Mouse (Mus musculus) MN1 (cell line): ENCODE results near the gene 1700067P10Rik.
A peak's percentile ranks its signal among the peaks of the same experiment; 100 is the strongest.

Experiments
- DNase-seq: peaks from one replicate; pipeline ENCODE4 v3.0.0-alpha.2; 2016; ENCODE audit warnings: low spot score

Gene 1700067P10Rik

DNA sequence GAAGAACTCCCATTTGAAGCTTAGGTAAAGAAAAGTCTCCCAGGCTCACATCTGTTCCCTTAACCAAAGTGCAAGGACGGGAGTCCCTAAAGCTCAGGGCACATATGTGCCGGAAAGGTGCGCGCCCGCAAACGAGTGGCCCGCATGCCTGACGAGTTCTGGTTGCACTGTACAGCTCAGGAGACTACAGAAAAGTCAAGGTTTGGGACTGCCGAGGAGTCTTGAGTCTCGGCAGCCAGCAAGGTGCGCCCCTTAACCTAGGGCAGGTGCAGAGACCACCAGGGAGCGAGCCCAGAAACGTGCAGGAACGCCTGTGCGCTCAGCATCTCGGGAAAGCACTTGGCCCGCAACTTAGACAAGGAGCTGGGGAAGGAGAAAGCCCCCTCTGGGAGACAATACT, 7.2 kb downstream of the 1700067P10Rik start:
- DNase-seq: no peak

DNA sequence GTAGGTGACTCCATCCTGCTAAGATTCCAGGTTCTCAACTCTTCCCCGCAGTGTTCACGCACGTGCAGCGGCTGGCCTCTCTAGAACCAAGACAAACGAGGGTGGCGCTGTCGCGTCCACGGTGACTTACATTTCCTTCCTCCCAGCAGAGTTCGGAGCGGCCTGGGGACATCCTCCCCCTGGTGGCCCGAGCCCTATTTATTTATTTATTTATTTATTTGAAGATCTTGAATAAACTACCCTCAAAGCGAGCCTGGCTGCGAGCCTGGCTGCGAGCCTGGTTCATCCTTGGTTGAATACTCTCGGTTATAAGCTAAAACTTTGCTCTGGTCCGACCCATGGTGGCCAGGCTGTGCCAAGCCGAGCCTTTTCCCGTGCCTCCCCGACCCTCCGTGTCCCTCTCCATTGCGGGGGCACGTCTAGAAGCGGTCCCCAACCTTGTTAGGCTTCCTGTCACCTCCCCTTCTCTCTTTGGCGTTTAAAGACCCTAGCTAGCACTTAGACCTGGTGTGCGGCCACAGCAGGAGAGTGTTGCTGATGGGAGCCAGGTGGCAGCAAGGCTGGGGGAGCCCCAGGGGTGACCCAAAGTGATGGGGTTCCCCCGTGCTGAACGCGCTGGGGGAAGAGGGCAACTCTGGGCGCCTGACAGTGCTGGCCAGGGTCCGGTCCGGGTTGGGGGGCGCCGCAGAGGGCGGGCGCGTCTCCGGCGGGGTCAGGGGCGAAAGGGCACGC, 8.1 kb downstream of the 1700067P10Rik start:
- no peak for DNase-seq

DNA sequence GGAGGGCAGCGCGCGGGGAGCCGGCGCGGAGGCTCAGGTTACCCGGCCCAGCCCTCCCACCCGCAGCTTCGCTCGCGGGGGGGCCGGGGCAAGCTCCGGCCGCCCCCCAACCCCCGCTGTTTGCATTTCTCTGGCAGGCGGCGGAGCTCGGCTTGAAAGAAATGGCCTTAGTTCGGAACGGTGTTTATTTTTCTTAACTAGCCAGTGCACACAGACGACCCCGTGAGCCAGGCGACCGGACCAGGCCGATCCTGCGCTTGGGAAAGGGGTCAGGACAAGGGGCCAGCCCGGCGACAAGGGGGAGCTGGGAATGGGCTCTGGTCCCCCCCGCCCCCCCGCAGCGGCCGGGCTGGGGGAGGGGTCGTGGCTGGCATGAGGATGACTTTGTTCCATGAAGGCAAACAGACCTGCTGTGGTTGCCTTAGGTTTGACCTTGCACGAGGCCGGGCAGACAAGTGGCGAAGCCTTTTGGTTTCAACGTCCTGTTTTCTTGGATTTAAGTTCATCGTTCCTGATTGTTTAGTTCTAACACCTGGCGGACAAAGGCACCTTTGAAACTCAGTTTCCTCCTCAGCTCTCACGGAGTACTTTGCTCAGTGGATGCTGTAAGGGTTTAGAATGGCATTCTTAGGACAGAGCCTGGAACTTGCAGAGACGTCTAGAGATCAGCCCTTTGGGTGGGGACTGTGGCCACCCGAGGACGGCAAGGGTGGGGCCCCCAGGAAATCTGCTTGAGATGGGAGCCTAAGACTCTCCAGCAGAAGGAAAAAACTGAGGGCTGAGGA, 8.8 kb downstream of the 1700067P10Rik start:
- no peak for DNase-seq

DNA sequence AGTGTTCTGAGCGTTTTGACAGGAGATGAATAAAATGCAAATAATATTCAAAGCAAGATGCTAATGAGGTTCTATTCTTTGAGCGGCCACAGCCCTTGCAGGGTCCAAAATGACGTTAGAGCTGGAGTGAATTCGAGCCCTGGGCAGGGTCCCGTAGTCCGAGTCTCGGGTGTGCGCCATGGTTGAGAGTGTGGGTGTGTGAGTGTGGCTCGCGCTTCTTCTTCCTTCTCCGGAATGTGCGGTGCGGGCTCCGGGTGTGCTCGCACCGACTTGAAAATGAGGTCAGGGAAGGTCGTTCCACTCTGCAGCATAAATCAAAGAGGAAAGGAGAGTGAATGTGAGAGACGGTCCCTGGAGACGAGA, 9.4 kb downstream of the 1700067P10Rik start:
- DNase-seq: no peak

DNA sequence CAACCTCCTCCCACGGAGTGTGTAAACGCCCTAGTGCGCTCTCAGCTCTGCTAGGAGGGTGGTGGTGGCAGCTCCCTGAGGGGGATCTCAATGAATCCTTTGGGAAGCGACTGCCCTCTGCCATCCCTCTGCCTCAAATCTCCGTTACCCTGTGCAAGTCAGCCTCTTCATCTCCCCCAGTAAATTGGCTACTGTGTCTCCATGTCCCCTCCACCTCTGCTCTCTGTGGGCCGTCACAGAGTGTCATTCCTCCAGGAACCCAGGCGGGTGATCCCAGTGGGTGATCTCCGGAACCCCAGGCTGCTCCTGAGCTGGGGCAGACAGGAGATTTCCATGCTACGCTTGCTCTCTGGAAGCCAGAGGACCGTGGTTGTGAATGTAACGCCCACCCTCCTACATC, 10.2 kb downstream of the 1700067P10Rik start:
- DNase-seq: no peak

DNA sequence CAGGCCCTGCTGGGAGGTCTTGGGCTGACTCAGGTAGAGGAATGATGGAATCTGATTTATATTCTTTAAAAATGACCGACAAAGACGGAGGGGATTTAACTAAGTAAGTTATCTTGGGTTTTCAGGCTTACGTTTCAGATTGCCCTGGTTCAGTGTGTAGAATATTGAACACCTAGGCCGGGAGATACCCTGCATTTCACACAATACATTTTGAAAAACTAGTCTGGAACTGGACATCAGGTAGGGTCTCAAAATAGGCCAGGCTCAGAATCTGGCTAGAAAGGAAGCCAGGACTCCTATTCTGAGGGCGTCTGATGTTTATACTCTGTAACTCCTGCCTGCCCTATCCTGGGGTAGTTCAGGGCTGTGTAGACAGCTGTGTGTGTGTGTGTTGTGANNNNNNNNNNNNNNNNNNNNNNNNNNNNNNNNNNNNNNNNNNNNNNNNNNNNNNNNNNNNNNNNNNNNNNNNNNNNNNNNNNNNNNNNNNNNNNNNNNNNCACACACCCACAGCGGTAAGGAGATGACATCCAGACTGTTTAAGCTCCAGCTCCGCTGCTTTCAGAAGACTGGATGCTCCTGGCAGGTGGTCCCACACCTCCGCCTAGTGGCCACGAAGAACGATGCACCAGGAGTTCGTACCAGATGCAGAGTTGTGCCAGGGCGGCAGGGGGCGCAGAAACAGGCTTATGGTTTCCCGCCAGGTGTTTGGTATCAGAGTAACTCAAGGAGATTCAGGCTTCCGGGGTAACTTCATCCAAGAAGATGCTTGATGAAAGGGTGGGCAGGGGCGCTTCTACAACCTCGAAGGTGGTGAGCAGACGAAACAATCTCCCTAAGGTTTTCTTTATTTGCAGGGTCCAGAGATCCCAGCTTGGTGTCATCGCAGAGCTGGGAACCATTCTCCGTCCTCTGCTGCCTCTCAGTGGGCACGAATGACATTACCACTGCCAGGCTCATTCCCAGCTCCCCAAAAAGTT, 11.6 kb downstream of the 1700067P10Rik start:
- peak; percentile 82 for DNase-seq

DNA sequence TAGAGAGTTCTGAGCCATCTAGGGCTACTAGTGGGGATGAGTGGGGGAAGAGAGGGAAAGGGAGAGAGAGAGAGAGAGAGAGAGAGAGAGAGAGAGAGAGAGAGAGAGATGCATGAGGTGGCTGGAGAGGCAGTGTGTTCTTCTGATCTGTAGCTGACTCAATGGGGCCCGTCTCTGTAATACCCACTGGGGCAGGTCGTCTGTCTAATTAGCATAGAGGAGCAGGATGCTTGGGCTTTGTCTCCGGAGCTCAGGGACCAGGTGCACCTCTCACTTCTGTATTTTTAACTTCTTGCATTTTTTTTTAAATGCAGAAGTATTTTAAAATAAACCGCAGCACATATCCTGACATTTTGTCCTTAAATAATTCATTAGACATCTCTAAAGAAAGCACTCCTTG, 18.2 kb downstream of the 1700067P10Rik start:
- no peak for DNase-seq

DNA sequence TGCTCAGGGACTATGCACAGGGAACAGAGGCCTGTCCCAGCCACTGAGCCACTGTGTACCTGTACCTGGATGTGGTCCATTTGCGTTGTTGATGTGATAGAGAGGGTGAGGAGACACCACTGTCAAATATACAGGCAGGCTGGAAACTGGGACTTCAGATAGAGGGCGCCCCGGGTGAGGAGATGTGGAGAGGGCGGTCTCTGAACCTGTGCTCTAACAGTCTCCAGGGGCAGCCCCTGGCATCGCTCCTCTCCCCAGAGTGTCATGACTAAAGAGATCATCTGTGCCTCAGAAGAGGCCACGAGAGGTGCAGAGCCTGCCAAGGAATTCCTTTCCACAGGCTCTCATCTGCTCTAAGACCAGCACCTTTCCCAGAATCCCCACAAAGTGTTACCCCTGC, 18.7 kb downstream of the 1700067P10Rik start:
- no peak for DNase-seq

DNA sequence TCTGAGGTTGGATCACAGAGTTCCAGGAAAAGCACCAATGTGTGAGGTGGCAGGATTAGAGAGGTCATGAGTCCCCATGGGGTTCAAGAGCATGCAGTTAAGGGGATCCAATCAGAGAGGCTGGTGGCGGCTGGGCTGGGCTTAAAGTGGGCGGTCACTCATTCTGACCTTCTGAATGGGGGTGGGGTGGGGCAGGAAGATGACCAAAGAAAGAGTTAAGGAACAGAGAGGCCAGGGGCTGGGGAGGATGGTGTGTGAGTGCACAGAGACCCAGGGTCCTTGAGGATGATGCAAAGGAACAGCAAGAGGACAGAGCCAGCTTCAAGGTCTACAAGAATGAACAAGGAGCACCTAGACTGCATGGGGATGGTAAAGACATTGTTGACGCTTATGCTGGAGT, 19.4 kb downstream of the 1700067P10Rik start:
- no peak for DNase-seq

DNA sequence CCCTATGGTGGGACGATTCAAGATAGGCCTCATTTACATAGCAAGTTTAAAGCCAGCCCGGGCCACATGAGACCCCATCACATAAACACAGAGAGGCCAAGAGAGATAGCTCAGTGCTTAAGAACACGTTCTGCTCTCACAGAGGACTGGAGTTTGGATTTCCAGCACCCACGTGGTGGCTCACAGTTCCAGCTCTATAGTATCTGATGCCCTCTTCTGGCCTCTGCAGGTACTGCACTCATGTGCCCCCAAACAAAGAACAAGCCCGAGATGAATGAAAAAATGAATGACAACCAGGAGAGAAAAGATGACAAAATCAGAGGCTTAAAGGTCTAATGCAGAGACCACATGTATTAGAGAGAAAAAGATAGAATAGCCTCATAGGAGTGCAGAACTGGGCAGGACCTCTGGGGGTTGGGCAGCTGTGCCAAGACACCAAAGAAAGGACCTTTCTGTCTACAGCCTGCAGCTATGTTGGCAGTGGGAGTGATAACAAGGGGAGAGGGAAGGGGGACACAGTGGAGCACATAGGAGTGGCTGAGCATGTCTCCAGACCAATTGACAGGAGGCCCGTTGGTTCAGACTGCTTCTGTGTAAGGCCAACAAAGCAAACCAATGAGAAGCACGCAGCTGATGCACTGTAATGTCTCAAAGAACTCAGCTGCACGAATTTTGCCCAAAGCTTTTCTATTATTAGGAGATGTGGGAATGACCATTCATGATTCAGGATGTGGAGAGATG, 21.6 kb downstream of the 1700067P10Rik start:
- DNase-seq: no peak

DNA sequence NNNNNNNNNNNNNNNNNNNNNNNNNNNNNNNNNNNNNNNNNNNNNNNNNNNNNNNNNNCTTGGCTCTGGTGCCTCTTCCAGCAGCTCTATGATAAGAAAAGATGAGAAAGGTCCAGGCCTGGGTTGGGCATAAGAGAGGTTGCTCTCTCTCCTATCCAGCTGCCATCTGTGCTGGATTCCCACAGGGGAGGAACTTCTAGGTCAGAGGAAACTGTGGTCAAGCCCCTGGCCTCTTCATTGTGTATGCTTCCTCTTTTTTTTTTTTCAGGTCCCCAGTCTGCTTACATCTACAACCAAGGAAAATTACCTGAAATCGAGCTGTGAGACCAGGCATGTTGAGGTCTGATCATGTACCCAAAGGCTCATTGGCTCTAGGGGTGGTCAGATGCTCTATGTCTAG, 29.5 kb downstream of the 1700067P10Rik start:
- DNase-seq: no peak

DNA sequence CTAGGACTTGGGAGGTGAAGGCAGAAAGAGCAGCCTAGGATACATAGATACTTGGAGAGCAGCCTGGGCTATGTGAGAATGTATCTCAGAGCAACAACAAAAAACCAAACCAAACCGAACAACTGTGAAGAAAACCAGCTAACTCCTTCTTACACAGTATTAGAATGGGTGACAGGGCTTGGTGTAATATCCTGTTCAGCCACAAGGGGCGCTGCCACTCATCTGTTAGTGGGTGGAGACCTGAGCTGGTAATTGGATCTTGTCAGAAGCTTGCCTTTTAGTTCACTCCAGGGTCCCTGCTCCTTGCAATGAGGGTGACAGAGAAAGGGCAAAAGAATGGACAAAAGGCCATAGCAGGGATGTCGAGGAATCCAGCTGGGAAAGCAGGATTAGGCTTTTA, 30.5 kb downstream of the 1700067P10Rik start:
- peak; percentile 31 for DNase-seq

DNA sequence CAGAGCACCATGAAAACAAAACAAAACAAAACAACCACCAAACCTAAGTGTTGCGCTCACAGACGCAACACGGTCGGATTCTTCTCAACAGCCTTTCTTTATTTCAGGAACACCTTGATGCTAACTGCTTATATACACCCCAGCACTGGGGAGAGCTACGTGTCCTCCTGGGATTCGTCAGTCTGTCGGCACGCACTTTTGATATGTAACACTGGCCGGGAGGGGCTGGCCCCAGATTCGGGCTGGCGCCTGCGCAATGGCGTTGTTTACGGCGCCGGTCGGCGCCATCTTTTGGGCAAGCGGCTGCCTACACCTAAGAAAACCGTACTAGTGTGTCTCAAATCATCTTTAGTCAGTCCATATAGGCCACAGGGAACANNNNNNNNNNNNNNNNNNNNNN, 31.3 kb downstream of the 1700067P10Rik start:
- DNase-seq: no peak

DNA sequence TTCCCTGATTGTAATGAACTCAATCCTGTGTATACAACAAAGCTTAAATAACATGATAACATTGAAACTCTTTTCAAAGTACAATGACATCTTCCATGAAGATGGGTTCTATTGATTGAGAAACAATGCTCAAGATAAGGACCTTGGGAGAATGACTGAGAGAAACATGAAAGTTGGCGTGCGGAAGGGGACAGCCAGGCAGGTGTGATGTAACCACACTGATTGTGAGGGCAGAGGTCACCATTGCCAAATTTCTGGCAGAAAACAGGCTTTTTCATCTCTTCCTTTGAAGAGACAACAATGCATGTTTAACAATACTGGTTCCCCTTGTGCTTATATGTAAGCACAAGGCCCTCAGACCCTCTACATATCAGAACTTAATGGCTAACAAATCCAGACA, 43.7 kb downstream of the 1700067P10Rik start:
- DNase-seq: no peak
